Mouse (Mus musculus) telencephalon, adult 2 months (tissue): Measurements from ENCODE around the gene Tapbp.
A peak's percentile ranks its signal among the peaks of the same experiment; 100 is the strongest.

Source experiments
- DNase-seq: peaks from one replicate; pipeline ENCODE4 v3.0.0-alpha.2; 2011; ENCODE audit warnings: low read depth, low spot score

Tapbp gene

GRCm38 (mm10) chr17:33920282-33921097 is 4.8 kb downstream of the Tapbp start:
- no peak for DNase-seq

DNA sequence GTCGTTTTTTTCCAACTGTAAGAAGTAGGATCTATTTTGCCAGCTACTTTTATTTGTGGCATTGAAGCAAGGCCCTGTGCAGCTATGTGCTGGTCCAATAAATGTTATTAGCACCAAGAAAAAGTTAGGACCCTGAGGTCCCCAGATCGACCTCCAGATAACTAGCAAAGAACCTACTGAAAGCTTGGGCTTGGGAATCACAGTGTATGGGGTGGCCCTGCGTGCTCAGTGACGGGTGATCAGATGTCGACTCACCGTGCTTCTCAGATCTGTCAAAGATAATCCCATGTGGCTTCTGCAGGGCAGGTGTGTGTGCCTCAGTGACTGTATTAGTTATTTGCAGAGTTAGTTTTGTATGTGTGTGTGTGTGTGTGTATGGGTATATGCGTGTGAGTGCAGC is 5.7 kb downstream of the Tapbp start:
- no peak for DNase-seq

DNA sequence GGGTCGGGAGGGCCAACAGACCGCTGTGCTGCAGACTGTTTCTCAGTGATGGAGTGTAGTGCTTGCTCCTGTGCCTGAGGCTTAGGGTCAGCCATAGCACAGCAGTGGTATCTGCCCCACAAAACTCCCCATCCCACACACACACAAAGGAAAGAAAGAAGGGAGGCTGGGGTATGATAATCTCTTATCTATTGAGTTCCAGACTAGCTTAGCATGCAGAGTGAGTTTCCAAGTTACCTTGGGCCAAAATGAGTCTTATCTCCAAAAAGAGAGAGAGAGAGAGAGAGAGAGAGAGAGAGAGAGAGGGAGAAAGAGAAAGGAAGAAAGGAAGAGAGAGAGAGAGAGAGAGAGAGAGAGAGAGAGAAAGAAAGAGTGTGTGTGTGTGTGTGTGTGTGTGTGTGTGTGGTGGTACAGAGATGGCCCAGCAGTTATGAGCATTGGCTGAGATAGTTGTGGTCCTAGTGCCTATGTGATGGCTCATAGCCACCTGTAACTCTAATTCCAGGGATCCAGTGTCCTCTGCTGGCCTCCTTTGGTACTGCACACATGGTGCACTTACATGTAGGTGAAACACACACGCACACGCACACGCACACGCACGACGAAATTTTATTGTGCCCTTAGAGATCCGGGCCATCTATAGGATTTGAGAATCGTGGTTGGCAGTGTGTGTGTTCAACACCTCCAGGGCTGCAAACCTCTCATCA is 9.0 kb downstream of the Tapbp start:
- no peak for DNase-seq

- DNase-seq: no peak
These were observed 9.9 kb downstream of the Tapbp start for GRCm38 (mm10) chr17:33925406-33926116.

DNA sequence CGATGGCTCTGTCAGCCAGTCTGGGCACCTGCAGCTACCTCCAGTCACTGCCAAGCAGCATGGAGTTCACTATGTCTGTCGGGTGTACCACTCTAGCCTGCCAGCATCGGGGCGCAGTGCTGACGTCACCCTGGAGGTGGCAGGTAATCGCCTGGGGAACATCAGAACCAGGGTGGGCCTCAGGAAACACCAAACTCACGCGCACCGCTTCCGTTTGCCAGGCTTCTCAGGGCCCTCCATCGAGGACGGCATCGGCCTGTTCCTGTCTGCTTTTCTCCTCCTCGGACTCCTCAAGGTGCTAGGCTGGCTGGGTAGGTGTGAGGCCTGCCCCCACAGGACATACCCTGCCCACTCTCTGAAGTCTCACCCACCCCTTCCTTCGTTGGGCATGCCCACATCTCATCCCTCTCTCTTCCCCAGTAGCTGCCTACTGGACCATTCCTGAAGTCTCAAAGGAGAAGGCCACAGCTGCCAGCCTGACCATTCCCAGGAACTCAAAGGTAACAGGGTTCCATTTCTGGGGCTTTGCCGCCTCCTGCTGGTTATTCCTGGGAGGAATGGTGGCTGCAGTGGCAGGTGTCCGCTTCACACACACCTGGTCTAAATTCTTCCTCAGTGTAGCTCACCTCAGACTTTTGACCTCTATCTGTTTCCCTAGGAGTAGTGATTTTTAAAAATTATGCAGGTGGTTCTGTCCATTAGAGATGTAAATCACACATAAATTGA is 10.7 kb downstream of the Tapbp start:
- no peak for DNase-seq

DNA sequence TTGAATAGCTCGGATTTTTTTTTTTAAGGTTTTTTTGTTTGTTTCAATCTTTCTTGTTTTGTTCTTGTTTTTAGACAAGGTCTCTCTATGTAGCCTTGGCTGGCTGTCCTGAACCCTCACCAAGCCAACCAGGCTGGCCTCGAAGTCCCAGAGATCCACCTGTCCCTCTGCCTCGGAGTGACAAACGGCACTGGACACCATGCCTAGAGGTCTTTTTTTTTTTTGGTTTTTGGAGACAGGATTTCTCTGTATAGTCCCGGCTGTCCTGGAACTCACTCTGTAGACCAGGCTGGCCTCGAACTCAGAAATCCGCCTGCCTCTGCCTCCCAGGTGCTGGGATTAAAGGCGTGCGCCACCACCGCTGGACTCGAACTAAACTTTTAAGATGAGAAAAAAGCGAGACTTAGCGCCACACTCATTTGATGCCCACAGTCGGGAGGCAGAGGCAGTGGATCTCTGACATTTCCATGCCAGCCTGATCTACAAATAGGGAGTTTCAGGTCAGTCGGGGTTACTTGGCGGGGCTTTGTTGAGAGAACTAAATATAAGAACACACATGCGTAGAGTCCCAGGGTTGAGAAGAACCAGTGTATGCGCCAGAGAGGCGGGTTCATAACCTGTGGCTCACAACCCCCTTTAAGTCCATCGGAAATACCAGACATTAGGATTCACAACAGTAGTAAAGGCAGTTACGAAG is 12.7 kb downstream of the Tapbp start:
- DNase-seq: no peak

DNA sequence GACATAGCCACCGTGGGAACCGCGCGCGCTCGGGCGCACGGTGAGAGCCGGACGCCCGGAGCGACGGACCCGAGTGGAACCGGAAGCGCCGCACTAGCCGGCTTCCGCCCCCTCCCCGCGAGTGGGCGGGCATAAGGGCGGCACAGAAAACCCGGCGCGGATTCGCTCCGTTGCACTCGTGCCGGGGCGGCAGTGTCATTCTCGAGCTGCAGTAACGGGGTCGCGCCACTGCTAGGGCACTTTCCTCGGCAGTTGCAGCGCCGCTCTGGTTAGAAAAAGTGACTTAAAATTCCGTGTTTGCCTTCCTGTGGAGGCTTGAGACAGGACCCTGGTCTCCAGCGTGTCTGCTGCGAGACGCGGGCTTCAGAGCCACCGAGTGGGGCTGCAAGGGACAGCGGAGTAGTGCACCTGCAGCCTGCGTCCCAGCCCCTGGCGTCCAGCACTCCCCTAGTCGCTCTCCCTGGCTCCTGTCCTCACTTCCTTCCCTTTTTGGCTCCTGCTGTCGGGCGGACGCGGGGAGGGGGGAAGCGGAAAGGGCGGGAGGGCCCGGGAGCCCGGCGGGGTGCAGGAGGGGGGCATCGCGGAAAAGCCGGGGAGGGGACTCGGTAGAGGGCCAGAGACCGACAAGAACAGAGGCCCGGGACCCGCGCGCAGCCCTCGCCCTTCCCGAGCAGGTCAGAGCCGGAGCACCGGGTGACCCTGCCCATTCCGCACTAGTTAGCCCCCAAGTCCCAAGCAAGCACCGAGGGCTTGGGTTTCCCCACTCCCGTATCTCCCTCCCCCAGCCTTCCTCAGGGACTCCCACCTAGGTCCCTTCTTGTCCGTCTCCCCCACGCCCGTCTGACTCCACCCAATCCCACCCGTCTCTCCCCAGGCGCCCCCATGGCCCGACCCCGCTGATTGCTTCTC is 13.9 kb downstream of the Tapbp start, which contains the start of gene Rgl2:
TSS of gene Rgl2 (plus strand) at position 173 of the 909 bp plus-strand sequence.
- peak; percentile 90 for DNase-seq

DNA sequence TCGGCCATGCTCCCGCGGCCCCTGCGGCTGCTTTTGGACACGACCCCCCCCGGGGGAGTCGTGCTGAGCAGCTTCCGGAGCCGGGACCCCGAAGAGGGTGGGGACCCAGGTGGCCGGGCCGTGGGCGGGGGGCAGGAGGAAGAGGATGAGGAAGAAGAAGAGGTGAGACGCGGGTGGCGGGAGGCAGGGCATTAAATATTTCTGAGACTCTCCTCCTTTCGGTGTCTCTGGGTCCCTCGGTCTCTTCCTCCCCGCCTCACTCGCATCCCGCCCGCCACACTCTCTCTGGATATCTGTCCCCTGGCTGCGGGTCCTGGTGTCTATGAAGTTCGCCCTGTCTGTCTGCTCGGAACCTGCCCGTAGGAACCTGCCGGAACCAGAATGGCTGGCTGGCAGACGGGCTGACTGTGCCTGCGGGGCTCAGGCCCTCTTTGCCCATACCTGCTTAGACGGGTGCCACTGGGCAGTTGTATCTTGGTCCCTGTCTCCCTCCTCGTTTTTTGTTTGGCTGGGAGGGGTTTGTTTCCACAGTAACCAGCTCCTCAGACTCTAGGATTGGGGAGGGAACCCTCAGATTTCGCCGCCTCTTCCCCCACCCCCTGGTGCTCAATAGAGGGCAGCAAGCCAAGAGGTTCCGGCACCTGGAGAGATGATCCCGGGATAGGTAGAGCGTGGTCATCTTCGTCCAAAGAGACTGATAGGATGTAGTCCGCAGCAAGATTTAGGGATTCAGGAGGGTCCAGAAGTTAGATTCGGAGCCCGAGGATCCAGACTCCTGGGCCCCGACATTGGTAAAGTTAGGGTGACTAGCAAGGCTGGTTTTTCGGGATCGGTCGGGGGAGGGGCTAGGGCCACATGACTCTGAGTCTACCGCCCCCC is 14.8 kb downstream of the Tapbp start:
- DNase-seq: no peak

- no peak for DNase-seq
These were observed 15.6 kb downstream of the Tapbp start for GRCm38 (mm10) chr17:33931159-33931866.

DNA sequence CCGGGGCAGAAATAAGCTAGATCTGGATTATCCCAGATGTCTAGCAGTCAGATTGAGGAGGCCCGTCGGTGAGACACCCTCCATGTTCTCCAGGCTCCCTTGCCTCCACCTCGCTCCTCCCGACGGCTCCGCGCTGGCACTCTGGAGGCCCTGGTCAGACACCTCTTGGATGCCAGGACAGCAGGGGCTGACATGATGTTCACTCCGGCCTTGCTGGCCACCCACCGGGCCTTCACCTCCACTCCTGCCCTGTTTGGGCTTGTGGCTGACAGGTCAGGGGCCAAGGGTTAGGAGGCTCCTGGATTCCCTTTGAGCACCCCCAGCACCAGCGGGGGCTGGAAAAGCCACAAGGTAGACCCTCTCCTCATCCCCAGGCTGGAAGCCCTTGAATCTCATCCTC is 16.2 kb downstream of the Tapbp start:
- DNase-seq: no peak

DNA sequence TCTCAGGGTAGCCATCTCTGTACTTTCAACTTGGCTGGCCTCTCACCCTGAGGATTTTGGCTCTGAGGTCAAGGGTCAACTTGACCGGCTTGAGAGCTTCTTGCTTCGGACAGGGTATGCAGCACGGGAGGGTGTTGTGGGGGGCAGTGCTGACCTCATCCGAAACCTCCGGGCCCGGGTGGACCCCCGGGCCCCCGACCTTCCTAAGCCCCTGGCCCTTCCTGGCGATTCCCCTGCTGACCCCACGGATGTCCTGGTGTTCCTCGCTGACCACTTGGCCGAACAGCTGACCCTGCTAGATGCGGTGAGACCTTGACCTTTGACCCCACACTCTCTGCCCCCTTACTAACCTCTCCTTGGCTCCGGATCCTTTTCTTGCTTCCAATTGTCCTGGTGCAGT is 16.7 kb downstream of the Tapbp start:
- DNase-seq: no peak

GRCm38 (mm10) chr17:33932970-33933369 is 17.3 kb downstream of the Tapbp start:
- DNase-seq: no peak

GRCm38 (mm10) chr17:33935422-33936055 is 19.8 kb downstream of the Tapbp start:
- DNase-seq: no peak

DNA sequence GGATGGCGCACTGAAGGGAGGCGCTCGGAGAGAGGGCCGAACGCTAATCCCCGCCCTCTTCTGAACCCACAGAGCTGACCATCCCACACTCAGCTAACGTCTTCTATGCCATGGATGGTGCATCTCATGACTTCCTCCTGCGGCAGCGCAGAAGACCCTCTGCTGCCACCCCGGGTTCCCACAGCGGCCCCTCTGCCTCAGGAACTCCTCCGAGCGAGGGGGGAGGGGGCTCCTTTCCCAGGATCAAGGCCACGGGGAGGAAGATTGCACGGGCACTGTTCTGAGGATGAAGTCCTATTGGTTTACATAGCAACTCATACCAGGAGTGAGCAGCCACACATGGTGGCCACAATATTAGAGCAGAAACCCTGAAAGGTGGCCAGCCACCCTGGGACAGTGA is 21.3 kb downstream of the Tapbp start:
- DNase-seq: no peak

- no peak for DNase-seq
These were observed 23.1 kb downstream of the Tapbp start for GRCm38 (mm10) chr17:33938783-33939182.

DNA sequence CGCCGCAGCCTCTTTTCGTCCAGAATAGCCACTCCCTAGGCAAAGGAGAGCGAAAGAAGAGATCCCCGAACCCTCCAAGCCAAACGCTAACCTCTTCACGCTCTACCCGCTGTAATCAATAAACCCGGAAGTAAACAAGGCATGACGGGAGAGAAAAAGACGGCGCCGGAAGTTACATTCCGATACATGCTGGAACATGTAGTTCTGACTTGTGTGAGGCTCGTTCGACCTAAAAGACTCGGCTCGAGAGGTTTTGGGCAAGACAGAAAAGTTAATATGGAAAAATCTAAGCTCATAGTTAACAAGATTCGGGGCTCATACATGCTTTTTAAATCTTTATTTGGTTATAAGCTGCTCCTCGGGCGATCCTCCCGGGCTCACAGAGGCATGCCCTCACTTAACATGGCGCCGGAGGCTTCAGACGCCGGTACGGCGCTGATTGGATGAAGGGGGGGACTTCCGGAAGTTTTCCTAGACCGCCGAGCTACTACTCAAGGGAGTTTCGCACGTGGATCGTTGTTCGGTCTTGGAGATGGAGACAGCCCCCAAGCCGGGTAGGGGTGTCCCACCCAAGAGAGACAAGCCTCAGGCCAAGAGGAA is 24.6 kb downstream of the Tapbp start, which contains the start of the genes Pfdn6 and Wdr46:
TSS of gene Pfdn6 (minus strand) at position 138 of the 600 bp plus-strand sequence.
TSS of gene Wdr46 (plus strand) at position 455 of the 600 bp plus-strand sequence.
- peak; percentile 96 for DNase-seq

DNA sequence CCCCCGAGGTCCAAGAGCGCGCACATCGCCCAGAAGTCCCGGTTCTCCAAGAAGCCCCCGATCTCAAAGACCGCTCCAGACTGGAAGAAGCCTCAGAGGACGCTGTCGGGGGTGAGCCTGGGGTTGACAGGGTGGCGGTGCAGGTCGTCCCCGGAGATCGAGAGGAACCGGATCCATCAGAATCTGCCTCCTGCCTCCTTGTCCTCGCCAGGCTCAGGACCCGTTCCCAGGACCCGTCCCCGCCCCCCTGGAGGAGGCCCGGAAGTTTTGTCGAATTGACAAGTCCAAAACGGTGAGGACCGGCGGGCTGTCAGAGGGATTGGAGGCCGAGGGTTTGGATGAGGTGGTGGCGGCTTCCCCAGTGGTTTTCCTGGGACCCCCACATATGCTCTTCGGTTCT is 25.3 kb downstream of the Tapbp start:
- no peak for DNase-seq
